Mouse (Mus musculus): ENCODE results near the gene Galm.

Galm gene

DNA sequence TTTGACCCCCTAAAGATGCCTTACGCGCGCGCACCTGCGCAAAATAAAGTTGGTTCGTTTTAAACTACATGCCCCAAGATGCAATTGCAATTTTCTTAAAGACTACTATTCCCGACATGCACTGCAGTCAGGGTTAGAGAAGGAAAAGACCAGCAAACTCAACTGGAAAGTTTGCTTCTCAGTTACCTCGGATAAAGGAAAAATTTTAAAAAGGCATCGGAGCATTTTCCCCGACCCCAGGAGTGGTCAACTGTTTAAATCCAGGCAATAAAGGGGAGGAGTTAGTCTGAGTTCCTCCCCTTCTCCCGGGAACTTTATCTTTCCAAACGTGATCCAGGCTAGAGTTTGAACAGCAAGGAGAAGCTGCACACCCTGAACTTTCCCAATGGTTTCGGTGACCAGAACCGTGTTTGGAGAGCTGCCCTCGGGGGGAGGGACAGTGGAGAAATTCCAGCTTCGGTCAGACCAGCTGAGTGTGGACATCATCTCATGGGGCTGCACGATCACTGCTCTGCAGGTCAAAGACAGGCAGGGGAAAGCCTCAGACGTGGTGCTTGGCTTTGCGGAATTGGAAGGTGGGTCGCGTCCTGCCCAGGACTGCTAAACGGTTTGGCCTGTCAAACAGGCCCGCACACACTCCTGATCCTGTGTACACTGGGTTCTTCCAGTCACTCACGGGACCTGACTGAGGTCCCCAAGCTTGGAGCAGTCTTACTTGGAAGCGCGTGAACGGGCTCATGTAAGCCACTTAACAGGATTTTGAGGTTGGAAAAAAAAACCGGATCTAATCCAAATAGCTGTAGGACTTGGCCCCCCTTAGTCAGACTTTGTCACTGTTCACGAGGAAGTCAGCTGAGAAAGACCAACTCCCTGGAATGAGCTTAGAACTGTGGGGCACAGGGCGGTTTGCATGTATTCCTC lies at the start of gene Galm:
Galm (plus strand) TSS at position 141 of the 921 bp plus-strand sequence.
- DNase-seq, result peak; percentile 51 to 61

- no peak for DNase-seq
Measured at GRCm38 (mm10) chr17:80078726-80079125, 48.5 kb upstream of the Galm start.

DNA sequence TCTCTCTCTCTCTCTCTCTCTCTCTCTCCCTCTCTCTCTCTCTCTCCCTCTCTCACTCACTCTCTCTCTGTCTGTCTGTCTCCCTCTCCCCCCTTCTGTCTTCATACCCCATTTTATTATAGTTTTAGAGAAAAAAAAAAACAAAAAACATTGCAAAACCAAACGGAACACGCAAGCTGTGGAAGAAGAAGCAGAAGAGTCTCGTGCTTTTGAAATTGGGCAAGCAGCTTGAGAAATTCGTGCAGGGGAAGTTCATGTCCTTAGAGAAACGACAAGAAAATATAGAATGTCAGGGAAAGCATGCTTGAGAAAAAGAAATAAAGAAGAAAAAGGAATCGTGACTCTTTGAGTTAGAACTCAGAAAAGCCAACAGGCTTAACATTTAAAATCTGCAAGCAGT lies 44.0 kb upstream of the Galm start:
- no peak for DNase-seq

DNA sequence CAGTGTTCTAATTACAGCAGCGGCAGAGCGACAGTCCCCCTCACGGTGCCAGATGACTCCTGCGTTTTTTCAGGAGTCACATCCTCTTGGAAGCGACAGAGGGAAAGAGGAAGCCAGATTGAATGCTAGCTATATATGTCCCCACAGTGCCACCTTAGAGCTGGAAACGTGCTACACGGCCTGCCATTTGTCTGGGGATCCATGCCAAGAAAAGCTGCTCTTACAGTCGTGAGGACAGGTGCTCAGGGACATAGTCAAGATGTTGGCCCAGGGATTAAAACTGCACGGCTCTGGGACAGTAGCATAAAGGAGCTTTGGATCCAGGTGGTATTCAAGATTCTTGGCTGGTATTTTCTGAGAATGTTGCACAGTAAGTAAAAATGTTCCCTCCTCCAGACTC lies 42.8 kb upstream of the Galm start:
- no peak for DNase-seq

DNA sequence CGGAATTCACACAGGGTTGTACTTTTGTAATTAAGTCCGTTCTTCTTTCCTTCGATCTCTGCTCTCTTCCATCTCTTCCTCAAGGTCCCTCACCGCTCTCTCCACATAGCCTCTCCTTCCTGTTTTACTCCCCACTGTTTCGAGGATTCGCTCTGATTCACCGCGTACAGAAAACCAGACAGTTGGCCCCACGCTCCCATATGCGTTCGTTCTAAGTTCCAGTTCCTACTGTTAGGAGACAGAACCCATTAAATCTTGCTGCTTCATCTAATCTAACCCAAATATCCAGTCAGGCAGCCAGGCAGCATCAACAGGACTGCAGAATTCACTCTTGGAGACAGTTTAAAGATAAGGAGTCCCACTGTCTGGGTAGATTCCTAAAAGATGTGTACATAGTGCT lies 40.7 kb upstream of the Galm start:
- no peak for DNase-seq

DNA sequence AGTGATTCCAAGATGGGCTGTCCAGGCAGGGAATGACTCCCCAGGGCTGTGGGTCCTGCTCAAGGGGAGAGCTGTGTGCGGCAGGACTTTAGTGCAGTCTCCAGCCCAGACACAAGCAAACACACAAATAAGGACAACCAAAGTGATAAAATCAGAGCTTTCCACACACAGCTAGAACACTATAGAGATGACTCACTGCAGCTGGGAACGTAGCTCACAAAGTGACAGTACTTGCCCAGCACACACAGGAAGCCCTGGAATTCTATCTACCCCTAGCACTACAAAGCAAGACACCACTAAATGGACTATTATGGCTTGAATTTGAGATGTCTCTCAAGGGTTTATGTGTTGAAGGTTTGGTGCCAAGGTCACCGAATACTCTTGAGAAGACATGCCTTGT lies 39.1 kb upstream of the Galm start:
- no peak for DNase-seq

DNA sequence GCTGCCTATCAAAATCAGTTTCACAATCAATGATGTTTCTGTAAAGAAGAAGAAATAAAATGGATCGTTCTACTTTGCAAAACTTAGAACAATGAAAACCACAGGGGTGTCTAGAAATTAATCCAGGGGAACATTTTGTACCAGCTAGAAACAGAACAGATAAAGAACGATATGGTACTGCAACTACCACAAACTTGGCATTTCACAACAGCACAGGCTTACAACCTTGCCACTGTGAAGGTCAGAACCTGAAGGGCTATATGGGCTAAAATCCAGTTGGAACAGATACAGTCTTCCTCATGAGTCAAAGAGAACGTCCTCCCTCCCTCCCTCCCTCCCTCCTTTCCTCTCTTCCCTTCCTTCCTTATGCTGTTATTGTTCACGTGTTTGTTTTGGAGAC lies 36.7 kb upstream of the Galm start:
- DNase-seq, result no peak

DNA sequence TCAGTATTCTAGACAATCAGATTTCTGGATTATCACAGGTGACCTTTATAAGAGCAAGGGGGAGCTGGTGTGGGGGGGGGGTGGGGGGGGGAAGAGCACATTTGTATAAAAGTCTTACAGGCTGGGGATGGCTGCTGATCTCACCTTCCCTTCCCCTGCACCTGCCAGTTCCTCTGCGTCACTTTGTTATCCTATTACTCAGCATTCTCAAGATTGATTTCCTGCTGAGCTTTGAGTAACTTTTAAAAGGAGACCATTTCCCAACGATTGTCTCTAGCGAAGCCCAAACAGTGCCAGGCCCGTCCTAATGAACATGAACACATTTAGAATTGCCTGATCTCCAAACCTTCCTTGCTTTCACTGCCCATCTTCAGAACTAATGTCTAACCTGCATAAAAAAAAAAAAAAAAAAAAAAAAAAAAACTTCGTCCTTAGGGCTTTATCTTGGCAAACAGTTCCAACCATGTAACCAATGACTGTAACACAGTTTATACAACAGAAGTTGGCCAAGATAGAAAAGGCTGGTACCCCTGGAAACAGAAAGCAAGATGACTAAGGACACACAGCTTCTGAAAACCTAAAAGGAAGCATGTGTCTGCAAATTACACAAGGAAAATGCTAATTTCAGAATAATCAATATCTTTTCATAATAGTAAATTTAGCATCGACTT lies 35.3 kb upstream of the Galm start:
- no peak for DNase-seq

DNA sequence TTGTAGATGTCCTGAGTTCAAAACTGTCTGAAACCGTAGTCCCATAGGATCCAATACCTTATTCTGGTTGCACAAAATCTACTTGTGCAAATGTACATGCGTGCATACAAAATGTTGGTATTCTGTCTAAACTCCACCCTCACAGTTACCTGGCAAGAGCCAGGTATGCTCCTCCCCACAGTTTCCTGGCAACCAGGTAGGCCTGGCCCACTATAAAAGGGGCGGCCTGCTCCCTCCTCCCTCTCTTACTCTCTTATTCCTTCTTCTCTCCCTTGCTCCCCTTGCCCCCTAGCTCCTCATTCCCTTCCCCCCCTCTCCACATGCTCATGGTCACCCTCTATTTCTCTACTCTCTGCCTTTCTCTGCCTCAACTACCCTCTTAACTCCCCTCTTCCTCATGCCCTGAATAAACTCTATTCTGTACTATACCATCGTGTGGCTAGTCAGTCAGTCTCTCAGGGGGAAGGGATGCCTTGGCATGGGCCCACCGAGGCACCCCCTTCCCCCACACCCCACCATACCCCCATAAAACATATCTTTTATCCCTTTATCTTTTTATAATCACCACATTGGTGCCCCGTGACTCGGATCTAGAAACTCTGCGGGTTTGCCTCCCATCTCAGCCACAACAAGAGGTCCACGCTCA lies 31.9 kb upstream of the Galm start:
- DNase-seq, result no peak

GRCm38 (mm10) chr17:80096043-80096719 lies 31.1 kb upstream of the Galm start:
- peak; percentile 7 to 41 for DNase-seq

DNA sequence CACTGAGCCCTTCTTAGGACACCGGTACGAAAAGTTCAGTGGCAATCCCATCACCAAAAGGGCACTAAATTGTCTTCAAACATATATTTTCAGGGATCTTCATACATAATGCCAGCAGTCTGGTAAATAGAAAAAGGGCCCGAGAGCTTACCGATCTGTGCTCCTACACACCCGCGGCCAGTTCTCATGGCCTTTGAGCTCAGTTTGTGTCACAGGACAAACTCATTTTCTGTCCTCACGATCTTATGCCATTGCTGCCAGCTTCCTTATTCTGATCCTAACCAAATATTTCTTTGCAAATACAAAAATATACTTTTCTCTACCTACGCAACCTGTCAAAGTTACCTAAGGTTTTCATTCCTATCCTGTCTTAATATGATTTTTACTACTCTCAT lies 30.6 kb upstream of the Galm start:
- no peak for DNase-seq

DNA sequence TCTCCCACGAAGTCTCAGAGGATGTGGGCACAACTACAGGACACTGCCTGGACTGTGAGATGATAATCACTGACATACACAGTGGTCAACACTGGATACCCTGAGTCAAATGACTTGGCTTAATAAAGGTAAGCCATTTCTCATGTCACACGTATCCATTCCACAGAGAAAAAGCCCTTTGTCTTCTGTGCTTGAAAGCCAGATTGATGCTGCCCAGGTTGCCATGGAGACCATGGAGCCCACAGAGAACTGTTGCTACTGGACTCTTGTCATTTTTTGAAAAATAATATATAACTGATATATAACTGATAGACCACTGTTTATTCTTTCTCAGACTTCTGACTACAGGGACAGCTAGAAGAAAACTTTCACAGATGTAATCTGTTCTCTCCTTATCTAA lies 30.1 kb upstream of the Galm start:
- no peak for DNase-seq

DNA sequence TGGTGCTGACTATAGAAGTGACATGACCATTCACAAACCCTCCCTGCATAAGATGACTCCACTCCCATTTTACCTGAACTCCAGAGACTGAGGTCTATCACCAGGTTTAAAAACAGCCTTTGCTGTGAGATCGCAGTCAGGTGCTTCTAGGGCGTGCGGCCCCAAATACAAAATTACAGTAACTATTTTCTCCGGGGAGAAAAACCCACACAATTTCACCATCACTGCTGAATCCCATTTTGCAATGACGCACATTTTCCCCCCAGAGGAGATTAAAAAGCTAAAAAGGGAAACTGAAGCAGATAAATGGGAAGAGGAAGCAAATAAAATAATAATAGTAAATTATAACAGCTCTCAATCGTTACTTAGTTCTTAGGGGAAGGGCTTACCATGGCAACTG lies 27.4 kb upstream of the Galm start:
- no peak for DNase-seq

DNA sequence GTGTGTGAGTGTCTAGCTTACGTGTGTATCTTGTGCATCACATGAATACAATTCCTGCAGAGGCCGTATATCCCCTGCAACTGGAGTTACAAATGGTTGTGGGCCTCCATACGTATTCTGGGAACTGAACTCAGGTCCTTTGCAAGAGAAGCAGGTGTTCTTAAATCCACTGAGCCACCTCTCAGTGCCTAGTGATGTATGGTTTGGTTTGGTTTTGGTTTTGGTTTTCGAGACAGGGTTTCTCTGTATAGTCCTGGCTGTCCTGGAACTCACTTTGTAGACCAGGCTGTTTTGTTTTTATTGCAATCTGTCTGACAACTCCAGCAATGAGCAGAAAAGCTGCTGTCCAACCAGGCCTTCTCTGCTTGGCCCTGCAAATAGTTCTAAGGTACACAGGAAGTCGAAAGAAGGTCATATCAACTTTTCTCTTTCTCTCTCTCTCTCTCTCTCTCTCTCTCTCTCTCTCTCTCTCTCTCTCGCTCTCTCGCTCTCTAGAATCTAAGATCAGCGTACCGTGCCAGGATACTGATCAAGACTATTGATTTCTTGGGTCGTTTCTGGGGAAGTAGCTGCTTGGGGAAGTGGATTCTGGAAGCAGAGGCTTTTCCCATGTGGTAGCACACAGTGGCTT lies 21.8 kb upstream of the Galm start:
- DNase-seq, result no peak

DNA sequence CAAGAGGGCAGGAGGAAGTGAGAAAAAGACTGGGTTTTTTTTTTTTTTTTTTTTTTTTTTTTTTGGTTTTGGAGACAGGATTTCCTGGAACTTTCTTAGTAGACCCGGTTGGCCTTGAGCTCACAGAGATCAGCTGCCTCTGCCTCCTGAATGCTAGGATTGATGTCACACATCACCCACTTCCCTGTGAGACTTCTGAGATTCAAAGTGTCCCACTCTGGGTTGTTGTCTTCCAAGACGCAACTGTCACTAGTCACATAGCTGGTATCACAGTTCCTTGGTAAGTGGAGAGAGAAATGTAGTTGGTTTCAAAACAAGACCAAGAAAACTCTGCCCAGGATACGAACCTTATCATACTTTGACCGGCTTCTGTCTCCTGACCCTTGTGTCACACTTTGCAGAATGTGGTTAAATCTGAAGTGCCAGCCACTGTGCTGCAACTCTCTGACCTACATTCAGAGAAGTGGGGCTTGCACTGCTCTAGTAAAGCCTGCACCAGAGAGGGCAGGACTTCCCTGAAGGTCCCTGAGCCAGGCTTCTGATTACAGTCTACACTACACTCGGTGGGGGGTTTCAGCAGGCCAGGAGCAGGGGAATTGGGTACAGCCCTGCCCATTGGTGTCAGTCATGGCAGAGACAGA lies 14.5 kb upstream of the Galm start:
- DNase-seq, result peak; percentile 16 to 36

GRCm38 (mm10) chr17:80113468-80113867 lies 13.8 kb upstream of the Galm start:
- no peak for DNase-seq

DNA sequence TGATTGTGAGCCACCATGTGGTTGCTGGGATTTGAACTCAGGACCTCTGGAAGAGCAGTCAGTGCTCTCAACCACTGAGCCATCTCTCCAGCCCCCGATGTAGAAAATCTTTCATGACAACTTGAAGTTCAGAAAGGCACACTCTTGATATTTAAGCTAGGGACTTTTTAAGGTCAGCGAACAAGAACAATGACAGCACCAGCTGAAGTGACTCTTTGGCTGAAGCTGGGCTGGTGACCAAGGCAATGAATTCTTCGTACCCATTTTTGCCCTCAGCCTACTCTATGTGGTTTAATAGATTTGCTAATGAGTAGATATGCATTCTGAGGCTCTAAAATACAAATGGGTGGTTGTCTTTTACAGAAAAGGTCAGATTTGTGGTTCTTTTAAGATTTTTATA lies 6.9 kb upstream of the Galm start:
- no peak for DNase-seq

DNA sequence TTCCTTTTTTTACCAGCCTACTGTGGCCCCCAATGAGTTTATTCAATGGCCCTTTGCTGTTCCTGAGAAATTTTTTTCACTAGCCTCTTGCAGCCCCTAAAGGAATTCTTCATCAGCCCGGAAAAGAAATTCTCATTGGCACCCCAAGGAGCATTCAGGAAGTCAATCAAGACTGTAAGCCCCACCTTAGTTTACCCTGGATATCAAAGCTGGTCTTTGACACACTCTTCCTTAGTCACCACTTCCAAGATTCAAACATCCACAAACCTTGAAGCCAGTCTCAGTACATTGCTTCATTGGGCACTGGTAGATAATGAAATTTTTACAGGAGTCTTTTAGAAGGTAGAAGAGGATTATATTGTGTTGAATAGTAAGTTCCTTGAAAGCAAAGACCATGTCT lies 5.4 kb upstream of the Galm start:
- DNase-seq, result no peak

- no peak for DNase-seq
Measured at GRCm38 (mm10) chr17:80124985-80125750, 2.1 kb upstream of the Galm start.

- DNase-seq, result no peak
Measured at GRCm38 (mm10) chr17:80126166-80126565, 1.1 kb upstream of the Galm start.

- no peak for DNase-seq
Measured at GRCm38 (mm10) chr17:80128476-80128990, 1.3 kb downstream of the Galm start.
